Mouse (Mus musculus): ENCODE data around the gene Tm4sf5.
"Not testable (repeated sequence)": the region's sequence is repeated elsewhere in the genome, so short reads cannot be mapped to it uniquely, and the experiment has no call there.

Gene Tm4sf5

GRCm38 (mm10) chr11:70504970-70505369 is at the start of gene Tm4sf5:
Gene Tm4sf5, plus strand, starts transcription at chr11:70505244.
- in situ Hi-C loops (cut with MboI, MseI), result loop anchor here (5.0 to 10.0 kb wide), 4 partner anchors 73 to 900 kb away; partner anchors contain the start of genes Arrb2 (in 1 of the 2) and Atp1b2 (in 1 of the 2)

- in situ Hi-C loops (cut with MboI, MseI), result no loop called here
These were observed 46.1 kb upstream of the Tm4sf5 start, which contains the start of gene Zmynd15 for GRCm38 (mm10) chr11:70458688-70459600. Gene Zmynd15, plus strand, starts transcription at chr11:70459433.

- in situ Hi-C loops (cut with MboI, MseI), result loop anchor here in 1 of 2 experiments (5.0 kb wide), 1 partner anchor 42 kb away; no protein-coding TSS in a partner anchor
These were observed 45.4 kb upstream of the Tm4sf5 start, which contains the start of gene Cxcl16 for GRCm38 (mm10) chr11:70459601-70460101. Gene Cxcl16, minus strand, starts transcription at chr11:70459984.

GRCm38 (mm10) chr11:70463970-70464369 is 41.1 kb upstream of the Tm4sf5 start:
- in situ Hi-C loops (cut with MboI, MseI), result loop anchor here in 1 of 2 experiments (5.0 kb wide), 1 partner anchor 47 kb away; no protein-coding TSS in a partner anchor

GRCm38 (mm10) chr11:70465211-70465610 is 39.8 kb upstream of the Tm4sf5 start:
- in situ Hi-C loops (cut with MboI, MseI), result no loop called here

- in situ Hi-C loops (cut with MboI, MseI), result no loop called here
These were observed 39.2 kb upstream of the Tm4sf5 start for GRCm38 (mm10) chr11:70465824-70466223.

GRCm38 (mm10) chr11:70467902-70468619 is 37.0 kb upstream of the Tm4sf5 start:
- in situ Hi-C loops (cut with MboI, MseI), result no loop called here

- in situ Hi-C loops (cut with MboI, MseI), result no loop called here
These were observed 35.3 kb upstream of the Tm4sf5 start for GRCm38 (mm10) chr11:70469764-70470163.

GRCm38 (mm10) chr11:70472716-70473115 is 32.3 kb upstream of the Tm4sf5 start:
- in situ Hi-C loops (cut with MboI, MseI), result no loop called here

GRCm38 (mm10) chr11:70473291-70473690 is 31.8 kb upstream of the Tm4sf5 start:
- in situ Hi-C loops (cut with MboI, MseI), result not testable (repeated sequence)

GRCm38 (mm10) chr11:70474872-70475534 is 30.0 kb upstream of the Tm4sf5 start:
- in situ Hi-C loops (cut with MboI, MseI), result no loop called here

- in situ Hi-C loops (cut with MboI, MseI), result no loop called here
These were observed 19.5 kb upstream of the Tm4sf5 start for GRCm38 (mm10) chr11:70485498-70485897.

- in situ Hi-C loops (cut with MboI, MseI), result no loop called here
These were observed 17.2 kb upstream of the Tm4sf5 start for GRCm38 (mm10) chr11:70487816-70488215.

GRCm38 (mm10) chr11:70489138-70489537 is 15.9 kb upstream of the Tm4sf5 start:
- in situ Hi-C loops (cut with MboI, MseI), result no loop called here

- in situ Hi-C loops (cut with MboI, MseI), result no loop called here
These were observed 15.4 kb upstream of the Tm4sf5 start for GRCm38 (mm10) chr11:70489684-70490083.

- in situ Hi-C loops (cut with MboI, MseI), result loop anchor here in 1 of 2 experiments (5.0 to 10.0 kb wide), 2 partner anchors 252 to 895 kb away; partner anchors contain the start of gene Atp1b2
These were observed 5.2 kb upstream of the Tm4sf5 start for GRCm38 (mm10) chr11:70499566-70500475.

GRCm38 (mm10) chr11:70500476-70500812 is 4.6 kb upstream of the Tm4sf5 start:
- in situ Hi-C loops (cut with MboI, MseI), result loop anchor here in 1 of 2 experiments (5.0 to 10.0 kb wide), 2 partner anchors 252 to 896 kb away; partner anchors contain the start of gene Atp1b2

GRCm38 (mm10) chr11:70502018-70502417 is 3.0 kb upstream of the Tm4sf5 start:
- in situ Hi-C loops (cut with MboI, MseI), result loop anchor here in 1 of 2 experiments (5.0 to 10.0 kb wide), 2 partner anchors 250 to 897 kb away; partner anchors contain the start of gene Atp1b2

GRCm38 (mm10) chr11:70506385-70506784 is 1.3 kb downstream of the Tm4sf5 start:
- in situ Hi-C loops (cut with MboI, MseI), result loop anchor here (5.0 to 10.0 kb wide), 3 partner anchors 74 to 902 kb away; partner anchors contain the start of genes Arrb2 (in 1 of the 2) and Atp1b2 (in 1 of the 2)
